Mouse (Mus musculus) lung, adult 2 months (tissue): ENCODE measurements around the gene Klhl29.

Experiments used
- CTCF ChIP-seq: fragments of 200-500 bp; IDR thresholded peaks from 2 replicates; pipeline ENCODE4 v1.5.1; 2011; ENCODE audit warnings: mild to moderate bottlenecking, low read length, control low read depth; ENCODE audit not compliant: insufficient read depth
- POLR2A ChIP-seq: fragments of 200-500 bp; IDR thresholded peaks from 2 replicates; pipeline ENCODE4 v1.6.1; 2011; ENCODE audit warnings: low read depth, mild to moderate bottlenecking, control low read depth, low read length, borderline replicate concordance; ENCODE audit errors: extremely low read depth

- TF ChIP-seq POLR2A (no peak), CTCF (no peak)
Observed at GRCm38 (mm10) chr12:5101411-5102024, 274.0 kb downstream of the Klhl29 start.
